Mouse (Mus musculus): ENCODE measurements at regions not wholly inside any gene's neighbourhood (a gene's known extent, or its start where the extent isn't known, plus 50 kb on each side); places are given as distances from the start of the nearest gene placed in this dataset.
"Not testable (repeated sequence)": the region's sequence is repeated elsewhere in the genome, so short reads cannot be mapped to it uniquely, and the experiment has no call there.

- H3K4me1 ChIP-seq = peaks cover 11% of the 10 kb centered on the region
- no peaks in the 10 kb centered on the region for H3K9me3 ChIP-seq
- no peaks in the 10 kb centered on the region for H3K27me3 ChIP-seq (replicated peaks)
- no peaks in the 10 kb centered on the region for H3K36me3 ChIP-seq (replicated peaks; ENCODE audit: low read length)
- TF ChIP-seq FLI1 (IDR thresholded peaks at IDR 0.05; ENCODE audit: low read length) (no peak), GATA1 (IDR thresholded peaks at IDR 0.05; ENCODE audit: borderline replicate concordance, low read length) (no peak)
- no peak overlapping the region for H3K4me3 ChIP-seq (replicated peaks)
Observed at GRCm38 (mm10) chr12:115691801-115692200, 355.7 kb upstream of the Zfp386 start.

- not testable (repeated sequence) for H3K36me3 ChIP-seq (replicated peaks; ENCODE audit: low read length); H3K9me3 ChIP-seq; H3K4me1 ChIP-seq; H3K27me3 ChIP-seq (replicated peaks); H3K4me3 ChIP-seq (replicated peaks)
Observed at GRCm38 (mm10) chr12:115709813-115710212, 337.7 kb upstream of the Zfp386 start.

GRCm38 (mm10) chr12:115742039-115742438, 305.5 kb upstream of the Zfp386 start:
- not testable (repeated sequence) for H3K36me3 ChIP-seq (replicated peaks; ENCODE audit: low read length); H3K27me3 ChIP-seq (replicated peaks); H3K4me3 ChIP-seq (replicated peaks); H3K9me3 ChIP-seq; H3K4me1 ChIP-seq

- H3K9me3 ChIP-seq; H3K4me1 ChIP-seq; H3K4me3 ChIP-seq (replicated peaks); H3K27me3 ChIP-seq (replicated peaks); H3K36me3 ChIP-seq (replicated peaks; ENCODE audit: low read length): not testable (repeated sequence)
Observed at GRCm38 (mm10) chr12:115749586-115749985, 297.9 kb upstream of the Zfp386 start.

GRCm38 (mm10) chr12:115753135-115753534, 294.4 kb upstream of the Zfp386 start:
- not testable (repeated sequence) for H3K4me1 ChIP-seq; H3K4me3 ChIP-seq (replicated peaks); H3K36me3 ChIP-seq (replicated peaks; ENCODE audit: low read length); H3K27me3 ChIP-seq (replicated peaks); H3K9me3 ChIP-seq

- H3K4me1 ChIP-seq; H3K9me3 ChIP-seq; H3K36me3 ChIP-seq (replicated peaks; ENCODE audit: low read length); H3K27me3 ChIP-seq (replicated peaks); H3K4me3 ChIP-seq (replicated peaks): not testable (repeated sequence)
Observed at GRCm38 (mm10) chr12:115757526-115757925, 290.0 kb upstream of the Zfp386 start.

- not testable (repeated sequence) for H3K36me3 ChIP-seq (replicated peaks; ENCODE audit: low read length); H3K4me1 ChIP-seq; H3K9me3 ChIP-seq; H3K27me3 ChIP-seq (replicated peaks); H3K4me3 ChIP-seq (replicated peaks)
Observed at GRCm38 (mm10) chr12:115759041-115759440, 288.5 kb upstream of the Zfp386 start.

GRCm38 (mm10) chr12:115761766-115762165, 285.8 kb upstream of the Zfp386 start:
- H3K36me3 ChIP-seq (replicated peaks; ENCODE audit: low read length); H3K27me3 ChIP-seq (replicated peaks); H3K4me3 ChIP-seq (replicated peaks); H3K4me1 ChIP-seq; H3K9me3 ChIP-seq: not testable (repeated sequence)

- not testable (repeated sequence) for H3K9me3 ChIP-seq; H3K36me3 ChIP-seq (replicated peaks; ENCODE audit: low read length); H3K4me1 ChIP-seq; H3K4me3 ChIP-seq (replicated peaks); H3K27me3 ChIP-seq (replicated peaks)
Observed at GRCm38 (mm10) chr12:115764939-115765479, 282.5 kb upstream of the Zfp386 start.

GRCm38 (mm10) chr12:115771176-115771575, 276.3 kb upstream of the Zfp386 start:
- not testable (repeated sequence) for H3K4me3 ChIP-seq (replicated peaks); H3K36me3 ChIP-seq (replicated peaks; ENCODE audit: low read length); H3K9me3 ChIP-seq; H3K4me1 ChIP-seq; H3K27me3 ChIP-seq (replicated peaks)

- H3K27me3 ChIP-seq (replicated peaks); H3K9me3 ChIP-seq; H3K36me3 ChIP-seq (replicated peaks; ENCODE audit: low read length); H3K4me3 ChIP-seq (replicated peaks): not testable (repeated sequence)
- peaks cover 11% of the 10 kb centered on the region for H3K4me1 ChIP-seq
Observed at GRCm38 (mm10) chr12:115790369-115790768, 257.2 kb upstream of the Zfp386 start.

GRCm38 (mm10) chr12:115802499-115802898, 245.0 kb upstream of the Zfp386 start:
- H3K4me3 ChIP-seq (replicated peaks); H3K27me3 ChIP-seq (replicated peaks); H3K36me3 ChIP-seq (replicated peaks; ENCODE audit: low read length); H3K9me3 ChIP-seq: not testable (repeated sequence)
- peaks cover 14% of the 10 kb centered on the region; the same call in 1 of the 2 replicates for H3K4me1 ChIP-seq

- H3K27me3 ChIP-seq (replicated peaks); H3K4me3 ChIP-seq (replicated peaks); H3K9me3 ChIP-seq; H3K36me3 ChIP-seq (replicated peaks; ENCODE audit: low read length): not testable (repeated sequence)
- peaks cover 23% of the 10 kb centered on the region for H3K4me1 ChIP-seq
Observed at GRCm38 (mm10) chr12:115803675-115804074, 243.8 kb upstream of the Zfp386 start.
